Mouse (Mus musculus) cerebellum, adult 9-10 months (tissue): ENCODE measurements around the gene Cwc22.

Source experiments
- DNase-seq: peaks from one replicate; pipeline ENCODE4 v3.0.0; 2022

The Cwc22 gene

GRCm38 (mm10) chr2:77945596-77946485, at the start of gene Cwc22:
Gene Cwc22, minus strand, starts transcription at chr2:77946375.
- peak; percentile 91 for DNase-seq

GRCm38 (mm10) chr2:77993727-77994401, 47.7 kb upstream of the Cwc22 start:
- DNase-seq = no peak

GRCm38 (mm10) chr2:77992951-77993604, 46.9 kb upstream of the Cwc22 start:
- DNase-seq = no peak

- no peak for DNase-seq
Measured at GRCm38 (mm10) chr2:77990820-77991219, 44.6 kb upstream of the Cwc22 start.

GRCm38 (mm10) chr2:77990121-77990520, 43.9 kb upstream of the Cwc22 start:
- DNase-seq = no peak

- no peak for DNase-seq
Measured at GRCm38 (mm10) chr2:77989390-77989789, 43.2 kb upstream of the Cwc22 start.

DNA sequence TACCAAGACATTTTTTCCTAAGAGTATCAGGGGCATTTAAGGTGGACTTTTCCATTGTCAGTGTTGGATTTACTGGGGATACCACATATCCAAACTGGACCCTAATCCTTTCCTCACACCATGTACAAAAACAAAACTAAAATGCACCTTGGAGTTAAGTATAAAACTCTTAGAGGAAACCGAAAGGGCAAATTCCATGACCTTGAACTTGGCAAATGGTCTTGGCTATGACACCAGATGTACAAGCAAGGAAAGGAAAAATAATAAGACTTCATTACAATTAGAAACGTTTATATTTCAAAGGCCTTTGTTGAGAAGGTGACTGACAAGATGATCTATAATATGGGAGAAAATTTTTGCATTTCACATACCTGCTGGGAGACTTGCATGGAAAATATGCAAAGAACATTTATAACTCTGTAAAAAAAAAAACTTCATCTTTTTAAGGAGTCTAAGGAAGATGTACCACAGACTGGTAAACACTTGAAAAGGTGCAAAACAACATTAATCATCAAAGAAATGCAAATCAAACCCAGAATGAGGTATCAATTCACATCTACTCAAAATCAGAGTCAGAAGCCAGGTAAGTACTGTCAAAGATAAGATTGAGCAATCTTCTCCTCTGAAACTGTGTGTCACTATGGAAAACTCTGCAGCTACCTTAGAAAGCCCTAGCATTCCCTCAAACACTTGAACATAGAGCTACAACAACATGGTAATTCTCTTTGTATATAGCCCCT, 40.0 kb upstream of the Cwc22 start:
- DNase-seq = no peak

- no peak for DNase-seq
Measured at GRCm38 (mm10) chr2:77984209-77984608, 38.0 kb upstream of the Cwc22 start.

- no peak for DNase-seq
Measured at GRCm38 (mm10) chr2:77981826-77982225, 35.7 kb upstream of the Cwc22 start.

- DNase-seq = no peak
Measured at GRCm38 (mm10) chr2:77980696-77981095, 34.5 kb upstream of the Cwc22 start.

DNA sequence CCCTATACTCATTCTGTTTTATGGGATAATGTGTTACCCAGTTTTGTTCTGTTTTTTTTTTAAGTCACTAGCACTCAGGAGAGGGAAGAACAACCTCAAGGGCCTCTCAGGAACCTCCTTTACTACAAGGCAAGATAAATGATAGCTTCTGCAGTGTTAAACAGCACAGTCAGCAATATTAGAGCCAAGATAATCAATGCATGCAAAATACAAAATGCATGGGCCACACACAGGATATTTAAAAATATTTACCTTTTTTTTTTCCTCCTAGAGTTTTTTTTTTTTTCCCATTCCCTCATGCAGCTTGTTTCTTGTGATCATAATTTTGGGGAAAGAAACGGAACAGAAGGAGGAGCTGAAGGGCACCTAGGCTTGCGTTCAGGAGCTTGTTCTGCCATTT, 33.3 kb upstream of the Cwc22 start:
- no peak for DNase-seq

DNA sequence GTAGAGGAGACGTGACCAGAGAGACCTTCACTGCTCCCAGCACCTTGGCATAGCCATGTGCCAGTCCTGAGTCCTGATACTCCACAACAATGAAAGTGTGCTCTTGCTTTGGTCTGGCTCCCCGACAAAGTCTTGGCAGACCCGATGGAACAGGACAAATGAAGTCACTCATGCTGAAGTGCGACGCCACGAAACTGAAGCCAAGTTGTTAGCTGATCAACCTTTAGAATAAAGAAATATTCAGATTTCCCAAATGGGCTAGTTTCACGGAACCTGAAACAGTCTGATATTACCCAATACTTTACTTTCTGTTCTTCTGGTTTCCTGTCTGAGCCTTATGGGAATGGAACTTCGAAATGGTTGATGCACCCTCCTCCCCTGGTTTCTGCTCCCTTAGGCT, 32.9 kb upstream of the Cwc22 start:
- DNase-seq = no peak

GRCm38 (mm10) chr2:77978256-77978655, 32.1 kb upstream of the Cwc22 start:
- no peak for DNase-seq

- no peak for DNase-seq
Measured at GRCm38 (mm10) chr2:77976321-77976920, 30.2 kb upstream of the Cwc22 start.

DNA sequence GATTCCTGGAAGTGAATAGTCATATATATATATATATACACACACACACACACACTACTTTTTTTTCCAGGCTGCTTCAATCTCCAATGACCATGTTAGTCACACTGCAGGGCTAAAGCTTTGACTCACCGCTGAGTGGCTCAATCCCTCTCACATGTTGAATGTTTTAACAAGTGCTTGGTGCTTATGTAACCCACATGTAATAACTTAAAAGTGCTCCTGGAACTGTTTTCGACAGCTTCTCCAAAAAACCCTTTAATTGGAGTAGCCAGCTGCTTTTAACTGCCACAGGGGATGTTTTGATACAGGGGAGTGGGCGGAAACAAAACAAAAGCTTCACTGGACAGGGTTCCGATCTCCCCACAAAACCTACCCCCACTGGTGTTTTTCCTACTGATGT, 29.4 kb upstream of the Cwc22 start:
- DNase-seq = no peak

DNA sequence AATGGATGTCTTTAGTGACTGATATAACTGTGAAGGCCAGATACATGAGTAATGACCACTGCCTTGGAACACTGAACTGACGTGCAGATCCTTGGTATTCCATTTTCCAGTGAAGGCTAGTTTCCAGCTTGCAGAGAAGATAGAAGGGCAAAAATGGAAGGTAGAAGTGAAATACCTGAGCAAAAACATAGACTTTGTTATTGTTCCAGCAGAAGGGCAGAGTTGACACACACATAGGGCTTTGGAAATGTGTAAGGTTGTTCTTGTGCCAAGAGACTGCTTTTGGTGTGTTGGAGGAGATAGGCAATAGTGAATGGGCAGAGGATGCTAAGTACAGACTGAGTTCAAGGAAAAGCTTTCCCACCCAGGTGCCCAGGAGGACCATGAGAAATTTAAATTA, 28.8 kb upstream of the Cwc22 start:
- DNase-seq = no peak

DNA sequence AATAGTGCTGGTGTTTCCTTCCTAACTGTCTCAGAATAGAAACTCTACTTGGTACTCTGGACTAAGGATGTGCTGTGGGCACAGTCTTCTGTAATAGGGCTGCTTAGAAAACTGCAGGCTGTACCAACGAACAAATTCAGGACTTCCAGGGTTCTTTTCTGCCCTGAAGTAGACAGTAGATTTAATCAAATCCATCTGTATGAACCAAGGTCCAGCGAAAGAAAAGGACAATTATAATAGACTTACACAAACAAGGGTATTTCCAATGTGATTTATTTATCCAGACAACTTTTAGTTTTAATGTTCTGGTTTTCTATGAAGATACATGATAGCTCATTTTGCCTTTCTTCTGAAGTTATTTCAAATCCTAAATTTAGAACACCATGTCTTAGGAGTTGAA, 28.2 kb upstream of the Cwc22 start:
- DNase-seq = no peak

DNA sequence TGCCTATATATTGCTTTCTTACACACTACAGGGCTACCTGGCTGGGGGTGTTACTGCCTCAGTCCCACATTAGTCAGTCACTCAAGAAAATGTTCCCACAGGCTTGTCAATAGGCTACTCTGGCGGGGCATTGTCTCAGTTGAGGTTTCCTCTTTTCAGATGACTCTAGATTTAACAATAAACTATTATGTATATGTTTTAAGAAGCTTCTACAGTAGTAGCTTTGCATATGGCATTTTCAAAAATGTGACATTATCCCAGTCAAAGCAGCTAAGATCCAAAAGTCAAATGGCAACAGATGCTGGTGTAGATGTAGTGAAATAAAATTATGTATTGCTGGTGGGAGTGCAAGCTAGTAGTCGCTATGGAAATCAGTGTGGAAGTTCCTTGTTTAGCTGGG, 27.1 kb upstream of the Cwc22 start:
- DNase-seq = no peak

DNA sequence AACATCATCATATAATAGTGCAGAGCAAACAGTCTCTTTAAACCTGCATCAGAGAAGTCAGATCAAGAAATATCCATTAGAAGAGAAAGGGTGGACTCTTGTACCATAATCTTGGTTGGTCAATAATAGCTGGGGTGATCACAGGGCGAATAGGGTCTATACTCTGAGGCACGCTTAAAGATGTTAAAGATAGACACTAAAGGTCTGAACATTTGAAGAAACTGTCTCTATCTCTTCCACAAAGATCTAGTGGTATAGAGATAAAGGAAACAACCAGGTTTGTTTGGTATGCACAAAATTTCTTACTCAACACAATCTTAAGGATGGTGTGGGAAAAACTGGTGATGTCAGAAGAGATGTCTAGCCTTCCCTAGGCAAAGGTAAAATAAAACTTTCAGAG, 26.4 kb upstream of the Cwc22 start:
- no peak for DNase-seq

DNA sequence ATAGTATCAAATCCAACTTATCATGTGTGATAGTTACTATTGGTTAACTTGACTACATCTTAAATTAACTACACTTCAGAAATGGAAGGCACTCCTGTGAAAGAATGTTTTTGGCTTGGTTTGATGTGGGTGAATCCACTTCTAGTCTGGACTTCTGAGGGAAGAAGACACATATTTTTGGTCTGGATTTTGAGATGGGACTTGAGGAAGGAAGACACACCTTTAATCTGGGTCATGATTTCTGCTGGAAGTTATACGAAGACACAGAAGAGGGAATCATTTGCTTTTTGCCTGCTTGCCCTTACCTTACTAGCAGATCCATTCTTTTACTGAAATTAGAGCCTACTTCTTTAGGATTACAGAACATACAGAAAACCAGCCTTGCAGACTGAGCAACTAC, 25.7 kb upstream of the Cwc22 start:
- no peak for DNase-seq

DNA sequence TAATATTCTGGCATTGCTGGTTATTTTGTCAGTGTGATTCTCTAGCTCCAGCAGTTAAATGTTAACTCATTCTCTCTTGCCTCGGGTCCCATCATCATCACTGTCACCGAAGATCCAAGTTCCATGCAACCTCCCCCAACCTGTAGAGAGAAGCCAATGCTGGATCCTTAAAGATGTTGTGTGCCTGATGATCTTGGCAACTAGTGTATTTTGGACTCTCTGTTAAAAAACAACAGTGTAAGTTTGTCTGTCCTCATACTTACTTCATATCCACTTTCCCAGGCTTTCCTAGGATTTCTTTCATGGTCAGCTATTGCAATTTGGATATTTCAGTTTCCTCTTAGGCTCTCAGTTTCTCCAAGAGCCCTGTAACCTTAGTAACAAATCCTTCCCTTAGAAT, 25.2 kb upstream of the Cwc22 start:
- no peak for DNase-seq

DNA sequence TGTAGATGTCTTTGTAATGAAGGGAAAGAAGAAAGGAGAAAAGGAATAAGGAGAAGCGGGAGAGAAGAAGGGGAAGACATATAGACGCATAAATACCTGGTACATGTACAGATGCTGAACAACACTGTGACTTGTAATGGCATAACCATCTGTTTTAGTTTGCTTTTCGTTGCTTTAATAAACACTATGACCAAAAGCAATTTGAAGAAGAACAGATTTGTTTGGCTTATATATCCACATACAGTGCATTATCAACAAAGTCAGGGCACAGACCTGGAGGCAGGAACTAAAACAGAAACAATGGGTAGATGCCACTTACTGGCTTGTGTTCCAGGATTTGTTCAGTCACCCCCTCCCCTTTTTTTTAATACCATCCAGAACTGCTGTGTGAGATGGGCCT, 24.4 kb upstream of the Cwc22 start:
- no peak for DNase-seq

DNA sequence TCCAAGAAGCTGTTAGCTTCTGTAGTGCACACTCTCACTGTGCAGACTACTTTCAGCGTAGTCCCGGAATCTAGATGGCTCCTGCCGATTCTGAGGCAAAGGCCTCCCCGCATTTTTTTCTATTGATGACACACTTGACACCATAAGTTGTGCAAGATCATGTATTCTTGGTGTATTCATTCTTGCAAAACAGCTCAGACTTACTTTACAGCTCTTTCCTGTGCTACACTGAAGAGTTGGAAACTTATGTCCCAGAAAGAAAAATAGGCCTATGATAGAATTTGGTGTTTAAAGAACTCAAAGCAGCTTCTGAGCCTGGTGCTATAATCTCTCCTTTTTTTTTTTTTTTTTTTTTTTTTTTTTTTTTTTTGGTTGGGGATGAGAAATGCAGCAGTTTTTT, 23.8 kb upstream of the Cwc22 start:
- DNase-seq = no peak
